Mouse (Mus musculus): ENCODE results near the gene Scube2.

Scube2 gene

DNA sequence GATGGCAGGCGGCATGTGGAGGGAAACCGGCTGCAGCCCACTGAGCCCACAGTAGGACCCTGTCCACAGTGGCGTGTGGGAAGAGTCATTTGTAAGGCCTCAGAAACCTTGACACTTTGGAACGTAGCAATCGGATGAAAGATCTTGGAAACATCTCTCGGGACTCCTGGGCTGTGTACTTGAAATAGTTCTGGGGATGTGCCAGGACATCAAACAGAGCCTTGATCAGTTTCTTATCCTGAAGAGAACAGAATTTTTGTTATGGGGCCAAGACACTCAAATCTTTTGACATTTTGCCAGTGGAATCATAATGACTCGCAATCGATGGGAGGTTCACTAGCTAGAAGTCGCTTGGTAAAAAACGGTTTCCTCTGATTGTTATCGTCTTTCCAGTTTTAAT, 66.3 kb downstream of the Scube2 start:
- DNase-seq (ENCODE audit: low spot score) = no peak

DNA sequence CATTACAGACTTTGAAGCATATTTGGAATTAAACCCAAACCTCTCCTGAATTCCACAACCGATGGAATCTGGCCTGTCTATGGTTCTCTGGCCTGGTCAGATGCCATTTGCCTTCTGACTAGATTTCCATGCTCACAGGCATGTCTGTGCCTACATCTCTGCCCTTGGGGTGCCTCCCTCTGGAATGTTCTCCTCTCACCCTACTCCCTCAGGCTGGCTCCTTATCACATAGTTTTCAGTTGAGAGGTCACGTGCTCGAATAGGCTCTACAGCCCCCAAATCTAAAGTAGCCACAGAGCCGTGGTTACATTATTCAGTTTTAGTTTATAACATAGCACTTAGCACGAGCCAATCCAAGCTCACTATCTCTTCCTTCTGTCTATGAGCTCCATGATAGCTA, 69.9 kb downstream of the Scube2 start:
- no peak for DNase-seq (ENCODE audit: low spot score)

DNA sequence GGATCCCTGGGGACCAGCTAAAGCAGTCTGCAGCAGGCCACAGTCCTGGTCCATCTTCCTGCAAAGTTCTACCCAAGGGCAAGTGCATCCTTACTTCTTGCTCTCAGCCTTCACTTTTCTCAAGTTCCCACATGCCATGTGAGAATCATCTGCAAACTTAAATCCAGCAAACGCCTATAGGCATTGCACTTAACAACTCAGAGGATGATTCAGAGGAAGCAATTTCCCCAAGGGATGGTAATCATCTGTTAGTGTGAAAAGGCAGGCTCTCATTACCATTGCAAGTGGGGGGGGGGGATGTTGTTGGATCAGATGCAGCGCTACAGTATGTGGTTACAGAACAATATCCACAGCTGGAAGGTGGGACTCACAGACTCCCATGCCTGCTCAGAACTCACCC, 70.9 kb downstream of the Scube2 start:
- no peak for DNase-seq (ENCODE audit: low spot score)

DNA sequence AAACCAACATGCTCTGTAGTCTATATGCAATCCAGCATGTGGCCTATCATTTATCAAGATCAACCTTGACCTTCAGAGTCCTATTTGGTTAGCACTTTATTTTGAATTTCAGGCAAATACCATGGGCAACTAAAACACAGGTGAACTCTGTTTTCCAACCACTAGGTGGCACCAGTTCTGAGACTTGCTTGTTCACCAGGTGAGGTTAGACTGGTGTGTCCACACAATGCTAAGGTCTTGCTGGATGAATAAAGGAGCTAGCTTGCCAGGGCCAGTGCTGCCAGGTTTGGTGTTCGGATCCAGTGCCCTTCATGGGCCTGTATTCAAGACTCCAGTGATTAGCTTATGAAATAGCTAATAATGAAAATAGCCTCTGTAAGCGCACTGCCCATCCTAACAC, 72.7 kb downstream of the Scube2 start:
- no peak for DNase-seq (ENCODE audit: low spot score)

DNA sequence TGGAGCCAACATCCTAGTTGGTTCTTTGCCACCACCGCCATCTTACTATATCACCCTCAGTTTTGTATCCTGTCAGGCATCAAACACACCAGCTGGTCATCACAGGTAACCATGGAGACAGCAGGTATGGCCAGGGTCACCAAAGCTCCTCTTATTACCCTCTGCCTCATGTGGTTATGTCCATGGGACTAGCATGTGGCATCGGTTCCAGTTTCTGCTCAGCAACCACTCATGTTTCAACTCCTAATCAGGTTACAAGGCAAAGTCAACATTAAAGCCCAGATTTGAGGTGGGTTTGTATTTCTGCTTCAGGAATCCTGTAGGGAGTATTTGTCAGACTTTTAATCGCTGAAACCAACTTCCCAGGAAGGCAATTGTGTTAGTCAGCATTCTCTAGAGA, 74.7 kb downstream of the Scube2 start:
- DNase-seq (ENCODE audit: low spot score) = no peak

DNA sequence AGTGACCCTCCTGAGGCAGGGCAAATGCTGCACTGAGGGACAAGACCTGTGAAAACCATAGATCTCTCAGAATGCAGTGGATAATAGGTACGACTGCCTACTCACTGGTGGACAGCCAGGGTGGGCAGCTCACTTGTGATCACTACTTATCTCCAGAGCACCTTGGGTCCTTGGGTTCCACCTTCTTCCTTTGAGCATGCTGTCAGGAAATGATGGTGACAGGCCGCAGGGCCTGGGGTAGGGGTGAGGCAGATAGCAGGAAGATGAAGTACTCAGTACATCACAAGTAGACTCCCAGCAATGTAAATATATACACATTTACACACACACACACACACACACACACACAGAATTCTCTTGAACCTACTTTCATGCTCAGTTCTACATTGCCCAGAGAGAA, 77.6 kb downstream of the Scube2 start:
- DNase-seq (ENCODE audit: low spot score) = no peak

DNA sequence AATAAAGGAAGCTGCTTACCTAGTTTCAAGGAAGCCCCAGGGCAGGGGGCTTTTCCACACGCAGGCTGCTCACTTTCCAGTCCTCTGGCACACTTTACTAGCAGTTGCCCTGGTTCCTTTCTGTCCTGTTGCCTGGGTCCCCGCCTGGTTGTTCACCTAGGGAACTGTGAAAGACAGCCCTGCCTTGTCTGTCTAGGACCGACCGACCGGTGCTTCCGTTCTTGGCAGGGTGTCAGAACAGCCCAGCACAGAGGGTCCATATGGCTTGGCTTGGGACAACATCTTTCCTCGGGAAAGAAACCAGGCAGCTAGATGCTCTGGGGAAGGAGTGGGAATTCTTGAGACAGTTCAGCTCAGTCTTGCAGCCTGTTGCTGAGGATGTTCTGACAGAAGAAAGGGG, 82.2 kb downstream of the Scube2 start:
- no peak for DNase-seq (ENCODE audit: low spot score)

DNA sequence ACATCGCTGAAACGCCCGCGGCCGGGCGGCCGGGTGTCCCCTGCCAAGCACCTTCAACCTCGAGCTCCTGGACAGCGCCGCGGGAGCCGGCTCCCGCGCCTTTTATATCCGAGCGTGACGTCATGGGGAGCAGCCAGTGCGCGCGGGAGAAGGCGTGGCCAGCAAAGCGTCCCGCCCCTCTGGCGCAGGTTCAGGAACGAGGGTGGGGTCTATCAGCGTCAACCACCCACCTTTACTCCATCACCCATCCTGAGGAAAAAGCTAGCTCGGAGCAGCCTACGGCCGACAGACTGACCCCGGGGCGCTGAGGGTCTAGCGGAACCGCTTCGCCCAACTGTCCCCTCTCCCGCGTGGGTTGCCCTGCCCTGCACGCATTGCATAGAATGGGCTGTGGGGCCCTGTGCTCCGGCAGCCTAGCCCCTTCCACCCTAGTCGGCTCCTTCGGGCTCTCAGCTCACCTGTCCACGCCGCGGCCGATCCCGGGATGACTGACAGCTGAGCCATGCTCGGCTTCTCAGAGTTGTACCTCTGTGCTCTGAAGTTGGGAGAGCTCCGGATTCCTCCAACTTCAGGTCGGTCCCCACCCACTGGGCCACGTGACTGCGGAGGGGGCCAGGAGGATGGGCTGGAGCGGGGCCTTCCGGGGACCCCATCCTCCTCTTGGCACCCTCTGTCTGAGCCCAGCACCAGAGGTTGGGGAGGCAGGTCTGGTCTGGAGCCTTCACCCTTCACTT, 83.8 kb downstream of the Scube2 start, which contains the start of gene Nrip3:
Nrip3 (minus strand) TSS at position 556 of the 734 bp plus-strand sequence.
- no peak for DNase-seq (ENCODE audit: low spot score)

DNA sequence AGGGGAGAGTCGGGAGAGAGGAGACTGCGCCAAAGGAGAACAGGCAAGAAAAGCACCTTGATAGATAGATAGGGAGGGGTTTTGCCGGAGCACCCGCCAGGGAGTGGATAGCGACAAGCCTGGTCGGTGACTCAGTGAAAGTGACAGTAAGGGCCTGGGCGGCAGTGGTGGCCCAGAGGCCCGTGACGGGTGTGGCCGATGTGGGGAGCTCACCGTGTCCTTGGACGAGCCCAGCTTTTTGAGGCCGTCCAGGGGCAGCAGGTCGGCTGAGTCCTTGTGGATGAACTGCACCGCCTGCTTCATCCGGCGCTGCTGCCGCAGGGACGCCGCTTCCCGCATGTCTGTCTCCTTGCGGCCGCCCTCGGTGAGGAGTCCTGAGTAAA, 84.4 kb downstream of the Scube2 start:
- DNase-seq (ENCODE audit: low spot score) = no peak

DNA sequence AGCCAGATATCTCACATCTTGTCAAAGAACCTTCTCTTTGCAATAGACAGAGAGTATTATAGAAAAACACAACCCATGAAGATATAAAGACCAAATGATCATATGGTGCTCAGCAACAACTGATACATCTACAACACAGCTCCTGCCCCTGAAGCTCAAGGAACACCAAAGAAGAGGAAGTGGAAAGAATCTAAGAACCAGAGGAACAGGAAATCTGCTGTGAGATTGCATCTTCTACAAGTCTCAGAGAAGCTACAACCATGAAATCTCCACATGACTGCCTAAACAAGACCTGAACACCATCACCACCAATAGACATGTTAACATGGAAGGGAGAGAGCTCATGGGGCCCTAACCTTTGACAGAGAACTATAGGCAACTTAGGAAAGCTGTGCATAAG, 93.2 kb downstream of the Scube2 start:
- no peak for DNase-seq (ENCODE audit: low spot score)

DNA sequence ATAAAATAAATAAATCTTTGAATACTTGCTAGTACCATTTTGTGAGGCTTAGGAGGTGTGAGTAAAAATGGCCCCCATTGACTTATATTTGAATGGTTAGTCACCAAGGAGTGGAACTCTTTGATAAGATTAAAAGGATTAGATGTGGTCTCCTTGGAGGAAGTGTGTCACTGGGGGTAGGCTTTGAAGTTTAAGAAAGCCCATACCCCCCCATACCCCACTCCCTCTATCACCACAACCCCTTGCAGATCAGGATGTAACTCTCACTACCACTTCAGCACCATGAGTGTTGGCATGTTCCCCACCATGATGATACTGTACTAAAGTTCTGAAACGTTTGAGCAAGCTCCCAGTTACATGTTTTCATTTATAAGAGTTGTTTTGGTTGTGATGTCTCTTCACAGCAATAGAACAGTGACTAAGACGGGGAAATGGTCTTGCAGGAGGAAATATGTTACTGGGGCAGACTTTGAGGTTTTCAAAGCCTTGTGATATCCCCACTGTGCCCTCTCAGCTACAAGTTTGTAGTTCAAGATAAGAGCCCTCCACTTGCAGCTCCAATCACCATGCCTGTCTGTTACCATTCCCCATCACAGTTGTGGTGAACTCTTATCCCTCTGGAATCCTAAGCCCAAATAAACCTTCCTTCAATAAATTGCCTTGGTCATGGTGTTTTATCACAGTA, 96.6 kb downstream of the Scube2 start:
- no peak for DNase-seq (ENCODE audit: low spot score)

DNA sequence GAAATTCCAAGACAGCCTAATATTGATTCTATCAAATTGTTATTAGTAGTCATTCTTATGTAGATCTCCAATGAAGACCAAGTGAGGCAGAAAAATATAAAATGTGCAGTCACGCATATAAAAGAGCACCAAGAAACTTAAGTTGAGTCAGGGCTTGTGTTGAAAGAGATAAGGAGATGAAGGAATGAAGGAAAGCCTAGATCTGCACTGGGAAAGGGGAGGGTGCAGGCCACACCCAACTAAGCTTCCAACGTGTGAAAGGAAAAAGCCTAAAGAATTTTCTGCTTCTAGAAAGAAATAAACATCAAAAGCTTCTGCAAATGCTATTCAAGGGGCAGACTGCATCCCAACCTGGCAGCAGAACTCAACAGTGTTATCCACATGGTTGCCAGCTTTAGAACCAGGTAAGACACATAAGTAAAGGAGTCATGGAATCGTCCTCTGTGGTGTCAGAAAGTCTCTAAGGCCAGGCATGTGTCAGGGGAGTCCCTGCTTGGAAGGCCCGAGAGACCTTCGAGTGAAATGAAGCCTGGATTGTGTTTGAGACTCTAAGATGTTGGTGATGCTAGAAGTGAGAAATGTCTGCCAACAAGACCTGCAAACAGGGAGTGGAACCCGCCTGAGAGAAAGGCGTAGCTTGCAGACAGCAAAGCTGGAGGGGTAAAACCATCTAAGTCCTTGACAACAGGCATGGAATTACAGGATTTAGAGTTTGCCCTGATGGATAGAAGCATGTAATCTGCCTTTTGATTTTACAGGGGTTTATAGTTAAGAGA, 97.7 kb downstream of the Scube2 start:
- DNase-seq (ENCODE audit: low spot score) = no peak

DNA sequence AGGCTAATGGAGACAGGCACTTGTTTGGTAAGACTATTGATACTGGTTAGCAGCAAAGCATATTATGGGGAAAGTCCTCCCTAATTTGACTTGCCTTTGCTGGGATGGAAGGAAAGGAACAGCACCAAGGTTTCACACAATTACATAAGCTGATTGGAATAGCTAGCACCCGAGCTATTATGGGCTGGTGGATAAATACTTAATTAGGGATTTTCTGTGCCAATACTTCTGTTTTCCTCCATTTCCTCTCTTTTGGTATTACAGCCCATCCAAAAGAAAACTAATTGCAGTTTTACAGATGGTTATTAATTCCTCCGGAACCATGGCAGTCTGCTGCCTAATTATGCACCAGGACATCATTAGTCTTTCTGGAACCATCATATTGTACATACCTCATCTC, 101.5 kb downstream of the Scube2 start:
- DNase-seq (ENCODE audit: low spot score) = no peak

DNA sequence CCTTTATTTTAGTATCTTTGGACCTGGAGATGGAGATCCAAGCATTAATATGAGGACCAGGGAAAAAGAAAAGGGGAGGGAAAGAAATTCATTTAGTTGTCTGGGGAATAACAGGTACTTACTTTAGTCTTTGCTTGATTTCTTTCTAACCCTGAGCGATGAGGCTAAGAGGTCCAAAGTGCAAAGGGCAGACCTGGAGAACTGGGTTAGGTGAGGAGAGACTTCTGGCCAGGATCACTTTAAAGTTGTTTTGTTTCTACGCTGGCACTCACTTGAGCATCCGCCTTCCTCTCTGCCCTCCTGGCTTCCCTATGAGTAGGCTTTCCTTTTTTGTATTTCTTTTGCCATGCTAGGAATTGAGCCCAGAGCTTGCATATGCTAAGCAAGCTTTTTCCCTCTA, 109.2 kb downstream of the Scube2 start:
- DNase-seq (ENCODE audit: low spot score) = no peak

DNA sequence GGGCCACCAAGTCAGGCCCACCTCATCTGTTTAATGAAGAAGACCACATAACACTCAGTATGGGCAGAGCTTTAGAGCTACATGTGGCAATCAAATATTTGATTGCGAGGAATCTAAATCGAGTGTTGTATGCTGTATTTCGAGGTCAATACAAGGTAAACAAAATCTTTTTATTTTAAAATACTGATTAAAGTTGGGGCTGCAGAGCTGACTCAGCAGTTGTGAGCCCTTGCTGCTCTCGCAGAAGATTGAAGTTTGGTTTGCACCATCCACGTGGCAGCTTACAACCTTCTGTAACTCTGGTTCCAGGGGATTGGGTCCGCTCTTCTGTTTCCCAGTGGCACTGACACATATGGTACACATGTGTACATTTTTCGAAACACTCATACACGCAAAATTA, 111.4 kb downstream of the Scube2 start:
- no peak for DNase-seq (ENCODE audit: low spot score)

DNA sequence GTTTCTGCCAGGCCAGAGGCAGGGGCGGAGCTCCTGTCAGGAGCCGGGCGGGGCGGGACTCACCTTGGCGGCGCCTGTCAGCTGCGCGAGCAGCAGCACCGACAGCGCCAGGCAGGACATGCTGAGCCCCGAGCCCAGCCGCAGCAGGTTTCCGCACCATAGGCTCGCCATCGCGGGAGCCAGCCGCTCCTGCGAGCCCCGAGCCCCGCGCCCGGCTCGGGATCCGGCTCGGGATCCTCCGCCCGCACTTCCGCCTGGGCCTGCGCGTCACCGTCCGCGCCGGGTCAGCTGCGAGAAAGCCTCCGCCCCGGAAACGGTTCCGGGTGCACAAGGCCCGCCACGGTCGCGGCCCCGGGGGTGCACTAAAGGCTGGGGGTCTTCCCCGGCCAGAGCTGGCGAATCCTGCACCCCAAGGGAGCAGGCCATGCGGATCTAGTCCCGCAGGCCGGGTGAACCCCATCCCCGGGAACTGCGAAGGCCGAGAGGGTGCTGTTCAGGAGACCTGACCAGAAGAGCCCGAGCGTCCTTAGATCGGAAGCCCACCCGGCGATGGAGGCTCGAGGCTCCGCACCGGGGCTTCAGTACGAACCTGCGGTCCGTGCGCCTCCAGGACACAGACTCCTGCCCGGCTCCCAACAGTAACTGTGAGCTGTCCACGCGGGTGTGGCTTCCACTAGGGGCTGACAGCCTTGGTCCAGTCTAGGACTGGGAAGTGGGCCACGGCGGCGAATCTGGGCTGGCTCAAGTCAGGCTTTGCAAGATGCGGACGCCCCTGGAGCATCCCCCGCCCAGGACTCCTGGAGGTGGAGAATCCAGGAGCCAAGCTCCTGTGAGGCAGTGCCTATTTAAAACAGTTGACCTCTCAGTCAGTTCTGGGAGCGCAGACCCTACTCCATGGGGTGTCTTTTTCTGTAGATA, 113.2 kb downstream of the Scube2 start, which contains the start of gene Tmem9b:
Tmem9b (minus strand) TSS at position 868 of the 918 bp plus-strand sequence.
- DNase-seq (ENCODE audit: low spot score) = peak; percentile 38

DNA sequence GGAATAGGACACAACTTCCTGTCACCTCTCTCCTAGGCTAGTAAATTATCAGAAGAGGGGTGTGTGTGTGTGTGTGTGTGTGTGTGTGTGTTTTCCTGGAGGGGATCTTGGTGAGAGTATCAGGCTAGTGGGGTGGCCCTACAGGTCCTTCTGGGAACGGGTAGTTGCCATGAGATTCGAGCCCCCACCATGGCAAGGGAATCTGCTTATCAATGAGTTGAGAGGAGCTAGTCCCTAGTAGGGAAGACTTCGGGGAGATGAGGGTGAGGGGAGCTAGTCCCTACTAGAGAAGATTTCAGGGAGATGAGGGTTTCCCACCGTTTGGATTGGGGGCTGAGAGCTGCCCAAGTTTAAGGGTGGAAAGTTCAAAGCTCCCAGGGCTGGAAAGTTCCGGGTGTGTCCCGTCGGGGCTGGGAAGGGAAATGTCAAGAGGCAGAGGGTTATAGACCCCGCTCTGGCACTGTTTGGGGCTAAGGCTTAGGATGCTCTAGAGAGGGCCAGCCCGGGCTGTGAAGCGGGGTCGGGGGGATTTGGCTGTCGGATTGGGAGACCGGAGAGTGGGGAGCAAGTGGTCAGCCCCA, 114.0 kb downstream of the Scube2 start:
- DNase-seq (ENCODE audit: low spot score) = no peak
